Mouse (Mus musculus) thymus, postnatal 0 days (tissue): ENCODE measurements around the gene Pih1d1. TPM values are rescaled to one million over a fixed set of nuclear protein-coding genes. Genes with fewer than 3 reads are reported as not detected.
"Not testable (repeated sequence)": the region's sequence is repeated elsewhere in the genome, so short reads cannot be mapped to it uniquely, and the experiment has no call there.

ENCODE experiments used
- DNase-seq: peaks from one replicate; pipeline ENCODE4 v3.0.0-alpha.2; 2015; ENCODE audit warnings: low spot score
- polyA plus RNA-seq: library from polyadenylated mRNA; unstranded; fragments of >200 nt; fragmentation: Nextera tagmentation; extraction: Ambion mirVana; gene quantifications from 2 replicates; pipeline ENCODE4 v1.2.1, GENCODE M21; 2015

The Pih1d1 gene
- polyA plus RNA-seq, result 88.2 and 93.1 TPM in 2 replicates

DNA sequence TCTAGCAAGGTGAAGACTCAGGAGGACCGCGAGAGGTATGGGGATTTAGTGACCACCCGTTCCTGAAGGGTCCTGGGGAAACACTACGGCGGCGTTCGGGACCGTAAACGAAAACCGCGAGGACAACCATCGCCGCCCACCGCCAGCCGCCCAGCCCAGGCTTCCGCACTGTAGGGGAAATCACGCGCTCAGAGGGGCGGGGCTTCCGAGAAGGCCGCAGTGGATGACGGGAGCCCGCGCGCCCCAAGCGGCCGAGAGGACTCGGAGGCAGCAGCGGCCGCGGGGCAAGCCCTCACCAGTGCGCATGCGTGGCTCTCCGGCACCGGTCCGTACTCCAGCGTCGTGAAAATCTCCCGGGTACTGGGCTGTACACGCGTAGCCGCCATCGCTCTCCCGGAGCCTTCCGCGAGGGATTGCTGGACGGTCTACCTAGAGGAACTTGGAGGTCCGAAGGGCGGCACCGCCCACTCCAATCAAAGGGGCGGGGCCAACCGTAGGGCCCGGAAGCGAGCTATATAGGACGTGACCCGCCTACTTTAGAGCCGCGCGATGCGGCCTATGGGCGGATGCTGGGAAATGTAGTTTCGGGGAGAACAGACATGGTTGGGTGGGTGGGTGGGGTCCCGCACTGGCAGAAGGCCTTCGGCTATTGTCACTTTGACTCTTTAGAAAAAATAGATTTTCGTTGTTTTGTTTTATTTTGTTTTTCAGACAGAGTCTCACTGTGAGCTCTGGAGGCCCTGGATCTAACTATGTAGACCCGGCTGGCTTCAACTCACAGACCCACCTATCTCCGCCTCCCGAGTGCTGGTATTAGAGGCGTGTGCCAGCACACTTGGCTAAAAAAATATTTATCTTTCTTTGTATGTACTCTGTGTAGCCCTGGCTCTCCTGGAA, at the start of gene Pih1d1, which contains the start of gene Aldh16a1:
Gene Pih1d1, plus strand, starts transcription at position 208 of the 897 bp plus-strand sequence.
Gene Aldh16a1, minus strand, starts transcription at position 489 of the 897 bp plus-strand sequence.
- peak; percentile 98 for DNase-seq

DNA sequence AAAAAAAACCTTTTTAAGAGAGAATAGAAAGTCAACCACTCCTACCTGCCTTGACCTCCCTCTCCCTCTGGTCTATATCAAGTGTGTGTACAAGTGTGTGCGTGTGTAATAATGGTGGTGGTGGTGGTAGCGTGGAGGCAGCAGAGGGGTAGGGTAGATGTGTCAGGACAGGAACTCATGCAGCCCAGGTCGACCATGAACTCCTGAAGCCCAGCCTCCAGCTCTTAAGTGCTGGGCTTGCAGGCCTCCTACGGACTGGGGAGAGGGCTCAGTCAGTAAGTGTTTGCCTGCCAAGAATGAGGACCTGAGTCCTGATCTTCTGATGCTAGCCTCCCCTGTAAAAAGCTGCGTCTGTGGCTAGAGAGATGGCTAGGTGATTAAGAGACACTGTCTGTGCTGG, 49.2 kb upstream of the Pih1d1 start:
- DNase-seq, result no peak

DNA sequence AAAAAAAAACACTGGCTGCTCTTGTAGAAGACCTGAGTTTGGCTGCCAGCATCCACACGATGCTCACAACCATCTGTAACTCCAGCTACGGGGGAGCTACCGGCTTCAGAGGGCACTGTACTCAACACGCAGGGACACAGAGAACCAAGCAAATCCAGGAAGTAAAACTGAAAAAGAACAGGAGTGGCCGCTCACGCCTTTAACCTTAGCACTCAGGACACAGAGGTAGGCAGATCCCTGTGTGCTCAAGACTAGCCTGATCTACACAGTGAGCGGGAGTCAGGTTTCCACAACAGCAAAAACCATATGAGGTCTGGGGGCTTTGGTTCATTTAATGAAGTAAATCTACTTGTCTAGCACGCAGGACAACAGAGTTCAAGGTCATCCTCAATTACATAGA, 48.6 kb upstream of the Pih1d1 start:
- DNase-seq, result no peak

GRCm38 (mm10) chr7:45106441-45106840, 47.7 kb upstream of the Pih1d1 start:
- DNase-seq, result no peak

DNA sequence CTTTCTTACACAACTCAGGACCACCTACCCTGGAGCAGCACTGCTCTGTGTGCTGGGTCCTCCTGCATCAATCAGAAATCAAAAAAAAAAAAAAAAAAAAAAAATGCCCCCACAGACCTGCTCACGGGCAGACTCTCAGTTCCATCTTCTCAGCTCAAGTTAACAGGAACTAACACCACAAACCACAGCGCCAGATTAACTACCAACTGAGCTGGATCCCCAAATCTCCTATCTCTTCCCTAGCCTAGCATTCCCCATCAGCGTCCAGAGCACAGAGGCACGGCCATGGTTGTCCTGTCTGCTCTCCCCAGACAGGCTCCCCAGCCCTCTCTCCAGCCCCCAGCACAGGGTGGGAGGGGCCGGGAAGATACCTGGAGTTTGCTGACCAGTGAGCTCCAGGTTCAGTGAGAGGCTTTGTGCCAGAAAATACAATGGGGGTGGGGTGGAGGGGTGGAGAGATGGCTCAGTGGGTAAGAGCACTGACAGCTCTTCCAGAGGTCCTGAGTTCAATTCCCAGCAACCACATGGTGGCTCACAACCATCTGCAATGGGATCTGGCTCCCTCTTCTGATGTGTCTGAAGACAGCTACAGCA, 47.0 kb upstream of the Pih1d1 start:
- DNase-seq, result no peak

GRCm38 (mm10) chr7:45110089-45110488, 44.0 kb upstream of the Pih1d1 start:
- DNase-seq, result not testable (repeated sequence)

DNA sequence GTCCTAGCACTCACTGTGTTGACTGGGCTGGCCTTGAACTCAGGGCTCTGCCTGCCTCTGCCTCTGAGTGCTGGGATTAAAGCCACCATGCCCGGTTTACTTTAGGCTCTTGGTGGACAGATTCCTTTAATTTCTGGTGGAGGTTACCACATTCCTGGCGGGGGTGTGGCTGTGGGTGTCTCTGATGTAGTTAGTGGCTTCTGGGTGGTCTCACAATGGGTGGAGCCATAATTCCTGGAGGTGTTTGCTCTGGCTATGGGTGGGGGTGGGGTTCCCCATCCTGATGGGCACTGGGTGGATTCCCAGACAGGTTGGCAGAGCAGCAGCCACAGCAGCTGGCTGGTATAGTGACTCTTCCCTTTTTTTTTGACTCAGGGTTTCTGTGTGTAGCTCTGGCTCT, 42.2 kb upstream of the Pih1d1 start:
- no peak for DNase-seq

GRCm38 (mm10) chr7:45112529-45112928, 41.6 kb upstream of the Pih1d1 start:
- no peak for DNase-seq

- no peak for DNase-seq
Measured at GRCm38 (mm10) chr7:45113476-45113875, 40.6 kb upstream of the Pih1d1 start.

DNA sequence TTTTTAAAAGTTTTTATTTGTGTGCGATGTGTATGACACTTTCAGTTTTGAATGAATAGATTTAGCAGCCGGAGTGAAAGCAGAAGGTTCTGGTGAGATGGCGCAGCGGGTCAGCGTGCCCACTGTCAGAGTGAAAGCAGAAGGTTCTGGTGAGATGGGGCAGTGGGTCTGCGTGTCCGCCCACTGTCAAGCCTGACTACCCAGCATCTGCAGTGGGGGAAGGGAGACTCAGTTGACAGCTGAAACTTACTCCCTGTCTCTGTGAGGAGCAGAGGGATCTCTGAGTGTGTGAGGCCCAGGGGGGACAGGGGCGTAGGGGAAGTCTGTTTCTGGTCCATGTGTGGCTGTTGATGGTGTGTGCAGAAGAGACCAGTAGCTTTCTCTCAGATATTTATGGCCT, 36.5 kb upstream of the Pih1d1 start:
- no peak for DNase-seq

DNA sequence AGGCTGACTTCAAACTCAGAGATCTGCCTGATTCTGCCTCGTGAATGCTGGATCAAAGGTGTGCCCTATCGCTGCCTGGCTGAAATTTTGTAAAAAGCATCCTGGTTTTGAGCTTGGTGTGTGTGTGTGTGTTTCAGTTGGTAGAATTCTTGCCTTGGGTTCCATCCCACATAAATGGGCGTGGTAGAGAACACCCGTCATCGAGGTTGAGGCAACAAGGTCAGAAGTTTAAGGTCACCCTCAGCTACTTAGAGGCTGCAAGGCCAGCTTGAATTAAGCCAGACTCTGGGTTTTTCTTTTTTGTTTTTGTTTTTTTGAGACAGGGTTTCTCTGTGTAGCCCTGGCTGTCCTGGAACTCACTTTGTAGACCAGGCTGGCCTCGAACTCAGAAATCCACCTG, 35.8 kb upstream of the Pih1d1 start:
- no peak for DNase-seq

- no peak for DNase-seq
Measured at GRCm38 (mm10) chr7:45119780-45120709, 34.1 kb upstream of the Pih1d1 start.

- peak; percentile 87 for DNase-seq
Measured at GRCm38 (mm10) chr7:45121404-45121803, 32.7 kb upstream of the Pih1d1 start.

DNA sequence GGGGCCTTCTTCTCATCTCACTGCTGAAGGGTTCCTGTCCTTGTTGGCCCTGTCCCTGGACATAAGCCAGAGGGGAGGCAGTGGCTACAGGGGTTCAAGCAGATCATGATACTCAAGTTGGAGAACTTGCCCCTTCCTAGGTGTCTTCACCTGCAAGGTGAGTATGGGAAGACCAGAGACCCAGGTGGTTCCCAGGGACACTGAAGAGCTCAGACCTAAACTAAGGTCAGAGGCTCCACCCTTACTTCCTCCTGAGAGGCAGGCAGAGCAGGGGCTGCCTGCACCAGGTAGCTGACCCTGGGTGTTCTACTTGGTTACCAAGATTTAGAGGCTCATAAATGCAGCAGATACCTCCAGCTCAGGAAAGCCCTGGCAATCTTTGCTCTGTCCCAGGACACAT, 32.1 kb upstream of the Pih1d1 start:
- no peak for DNase-seq

GRCm38 (mm10) chr7:45122561-45123185, 31.4 kb upstream of the Pih1d1 start:
- DNase-seq, result no peak

DNA sequence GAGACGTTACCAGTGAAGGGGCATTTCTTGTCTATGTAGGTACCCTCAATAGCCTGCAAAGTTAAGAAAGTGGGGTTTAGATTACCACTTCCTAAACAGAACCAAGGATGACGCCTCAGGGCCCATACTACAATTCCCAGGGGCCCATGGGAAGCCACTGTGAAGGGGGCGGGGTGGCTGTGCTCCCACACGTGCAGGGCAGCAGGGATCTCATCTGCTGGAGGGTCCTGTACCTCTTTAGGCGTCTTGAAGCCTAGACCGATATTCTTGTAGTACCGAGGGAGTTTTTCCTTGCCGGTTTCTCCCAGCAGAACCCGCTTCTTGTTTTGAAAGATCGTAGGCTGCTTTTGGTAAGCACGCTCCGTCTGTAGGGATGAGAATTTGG, 30.9 kb upstream of the Pih1d1 start:
- DNase-seq, result no peak

DNA sequence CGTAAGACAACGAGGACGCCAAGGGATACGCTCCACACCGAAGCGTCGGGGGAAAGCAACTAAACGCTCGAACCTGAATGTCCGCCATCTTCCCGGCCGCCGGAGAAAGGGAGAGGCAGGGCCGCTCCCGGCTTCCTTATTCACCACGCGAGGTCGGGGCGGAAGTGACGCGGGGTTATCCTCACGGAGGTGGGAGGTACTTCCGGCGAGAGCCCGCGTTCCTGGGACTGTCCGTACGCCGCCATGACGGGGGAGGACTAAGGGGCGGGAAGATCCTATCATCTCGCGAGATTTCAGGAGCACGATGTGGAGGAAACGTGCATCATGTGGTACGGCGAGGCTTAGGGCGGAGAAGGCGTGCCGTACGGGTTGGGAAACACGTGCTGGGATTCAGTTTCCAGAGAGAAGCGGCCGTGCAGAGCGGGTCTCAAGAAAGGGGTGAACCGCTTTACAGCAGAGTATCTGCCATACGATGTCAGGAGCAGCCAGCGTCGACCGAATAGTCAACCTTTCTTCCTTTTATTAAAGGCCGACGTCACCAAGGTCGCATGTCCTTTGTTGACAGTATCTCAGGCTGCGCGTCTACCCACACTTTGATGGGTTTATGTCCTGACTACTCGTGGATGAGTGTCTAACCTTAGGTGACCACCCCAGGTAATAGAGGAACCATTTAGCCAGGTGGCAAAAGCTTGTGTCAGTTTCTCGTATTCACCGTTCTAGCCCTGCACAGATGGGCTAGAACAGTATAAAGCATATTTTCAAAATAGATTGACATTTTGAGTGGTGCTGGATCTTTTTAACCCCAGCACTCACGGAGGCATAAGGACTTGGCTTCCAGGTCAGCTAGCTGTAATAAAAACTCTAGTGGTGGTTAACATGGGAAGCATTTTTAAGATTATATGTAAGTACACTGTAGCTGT, 29.6 kb upstream of the Pih1d1 start, which contains the start of gene Rps11:
Gene Rps11, minus strand, starts transcription at position 216 of the 920 bp plus-strand sequence.
- peak; percentile 100 for DNase-seq

DNA sequence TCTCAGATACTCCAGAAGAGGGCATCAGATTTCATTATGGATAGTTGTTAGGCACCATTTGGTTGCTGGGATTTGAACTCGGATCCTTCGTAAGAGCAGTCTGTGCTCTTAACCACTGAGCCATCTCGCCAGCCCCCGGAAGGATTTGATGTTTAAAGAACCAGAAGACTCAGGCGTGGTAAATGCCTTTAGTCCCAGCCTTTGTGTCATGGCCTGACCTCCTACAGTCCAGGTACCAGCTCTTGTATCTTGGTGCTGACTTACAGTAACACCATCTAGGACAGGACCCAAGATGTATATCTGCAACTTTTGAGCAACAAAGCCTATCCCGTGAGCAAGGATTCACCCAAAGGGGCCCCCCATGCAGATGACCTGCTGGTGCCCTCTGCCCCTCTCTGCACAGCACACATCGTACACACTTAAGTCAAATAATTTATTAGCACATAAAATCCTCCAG, 28.9 kb upstream of the Pih1d1 start:
- peak; percentile 45 for DNase-seq

DNA sequence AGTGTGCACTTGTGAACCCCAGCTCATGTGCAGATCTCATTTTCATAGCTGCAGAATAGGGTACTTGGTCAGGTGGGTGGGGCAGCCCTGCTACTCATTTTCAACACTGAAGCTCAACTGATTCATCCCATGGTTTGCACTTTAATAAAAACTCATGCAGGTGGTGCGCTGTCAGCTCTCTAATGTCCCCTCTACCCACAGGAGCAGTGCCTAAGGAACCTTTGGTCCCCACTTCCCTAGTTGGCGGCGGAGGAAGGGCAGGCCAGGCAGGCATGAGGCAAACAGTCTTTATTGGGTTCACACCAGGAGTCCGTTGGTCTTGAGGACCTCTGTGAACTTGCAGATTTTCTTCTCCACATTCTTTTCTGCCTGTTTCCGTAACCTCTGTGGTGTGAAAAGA, 28.5 kb upstream of the Pih1d1 start:
- not testable (repeated sequence) for DNase-seq
